Mouse (Mus musculus) adrenal gland, adult 18-20 months (tissue): ENCODE measurements around the gene Akt1s1. TPM values are rescaled to one million over a fixed set of nuclear protein-coding genes. Genes with fewer than 3 reads are reported as not detected.

Source experiments
- DNase-seq, 2 experiments: peaks; one replicate each; pipeline ENCODE4 v3.0.0; 2021 to 2022; ENCODE audit warnings: low spot score in 2 of 2
- microRNA-seq, 2 experiments: library from miRNA; unstranded; fragments of <30 nt; microRNA quantifications; one replicate each; pipeline ENCODE4 v1.2.0; 2021; ENCODE audit warnings: borderline number of aligned reads in 2 of 2
- total RNA-seq, 2 experiments: library from RNA; stranded (reverse); gene quantifications; 1 replicate in 1 of 2; 2 replicates in 1 of 2; pipeline ENCODE4 v1.2.3; 2021

Gene Akt1s1
- total RNA-seq, 2 experiments from 2014 or later: 86.3 to 128 TPM

DNA sequence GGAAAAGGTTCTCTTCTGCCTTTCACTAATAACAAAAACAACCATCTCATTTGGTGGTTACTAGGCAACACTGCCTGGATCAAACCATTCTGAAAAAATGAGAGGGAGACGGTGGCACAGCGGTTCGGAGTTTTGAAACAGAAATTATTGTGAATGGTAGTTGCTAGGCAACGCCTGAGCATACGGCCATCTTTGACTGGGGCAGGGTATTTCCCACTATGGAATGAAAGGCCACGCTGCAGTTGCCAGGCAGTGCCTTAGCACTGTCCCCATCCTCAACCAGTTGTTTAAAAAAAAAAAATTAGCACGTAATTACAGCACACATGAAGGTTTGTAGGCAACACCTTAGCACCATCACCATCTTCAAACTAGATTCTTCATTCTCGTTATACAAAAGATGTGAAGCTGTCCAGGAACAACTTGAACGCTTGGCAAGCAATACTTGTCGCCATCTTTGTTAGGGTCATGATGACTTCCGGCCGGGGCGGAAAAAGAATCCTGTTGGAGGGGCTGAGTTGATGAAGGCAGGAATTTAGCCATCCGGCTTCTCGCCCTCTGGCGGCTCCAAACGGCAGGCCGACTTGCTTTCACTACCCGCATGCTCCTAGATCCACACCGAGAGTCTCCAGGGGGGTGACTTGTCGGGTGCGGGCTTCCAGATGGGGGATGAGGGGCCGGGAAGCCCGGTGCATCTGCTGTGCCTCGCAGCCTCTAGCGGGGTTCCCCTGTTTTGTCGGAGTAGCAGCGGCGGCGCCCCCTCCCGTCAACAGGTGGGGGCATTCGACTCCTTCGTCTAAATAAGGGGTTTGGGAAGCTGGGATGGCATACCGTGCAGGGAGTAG lies 47.0 kb downstream of the Akt1s1 start, which contains the start of gene Fuz:
Gene Fuz, plus strand, starts transcription at position 487 of the 842 bp plus-strand sequence.
- DNase-seq: peak; percentile 79 to 80

DNA sequence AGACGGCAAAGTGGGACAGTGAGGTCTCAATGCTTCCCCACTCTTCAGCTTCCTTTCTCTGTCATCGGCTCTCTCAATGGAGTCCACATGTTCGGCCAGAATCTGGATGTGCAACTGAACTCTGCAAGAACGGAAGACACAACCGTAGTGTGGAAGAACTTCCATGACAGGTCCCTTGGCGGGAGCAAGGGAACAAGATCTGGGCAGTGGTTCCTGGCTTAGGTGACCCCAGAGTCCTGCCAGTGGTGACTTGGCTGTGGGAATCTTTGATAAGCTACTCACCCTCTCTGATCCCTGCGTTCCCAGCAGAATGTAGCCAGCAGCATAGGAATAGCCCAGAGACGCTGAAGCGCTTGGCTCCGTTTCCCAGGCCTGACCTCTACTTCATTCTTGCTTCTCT lies 47.7 kb downstream of the Akt1s1 start:
- DNase-seq: no peak

DNA sequence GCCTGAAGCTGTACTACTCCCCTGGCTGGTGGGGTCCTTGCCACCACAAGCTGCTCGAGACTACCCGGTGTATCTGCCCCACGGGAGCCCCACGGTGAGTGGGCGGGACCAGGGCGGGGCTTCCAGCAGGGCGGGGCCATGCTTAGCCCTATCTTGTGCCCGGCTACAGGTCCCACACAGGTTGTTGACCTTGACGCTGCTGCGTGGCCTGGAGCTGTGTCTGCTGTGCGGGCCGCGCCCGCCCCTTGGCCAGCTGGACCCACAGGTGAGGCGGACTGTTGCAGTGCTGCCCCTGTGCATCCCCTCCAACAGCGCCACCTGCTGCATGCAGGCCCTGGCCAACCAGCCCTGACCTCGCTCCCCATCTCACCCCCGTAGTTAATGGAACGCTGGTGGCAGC lies 49.8 kb downstream of the Akt1s1 start:
- DNase-seq: peak in 1 of 2 experiments; percentile 45

DNA sequence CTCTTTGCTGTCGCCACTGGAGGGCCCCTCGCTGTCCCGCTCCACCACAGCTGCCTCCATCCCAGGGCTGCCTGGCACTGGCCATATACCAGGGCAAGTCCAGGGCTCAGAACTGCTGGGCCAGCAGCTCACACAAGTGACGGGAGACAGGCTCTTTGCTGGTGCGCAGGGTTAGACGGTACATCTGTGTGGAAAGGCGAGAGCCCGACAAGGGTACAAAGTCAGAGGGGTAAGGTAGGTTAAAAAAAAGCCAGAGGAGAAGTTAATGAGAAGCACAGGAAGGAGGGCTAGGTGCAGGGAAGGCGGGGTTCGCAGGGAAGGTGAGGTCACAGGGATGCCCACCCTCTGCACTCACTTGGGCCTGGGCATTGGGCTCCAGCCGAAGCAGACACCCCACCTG lies 51.8 kb downstream of the Akt1s1 start:
- DNase-seq: no peak

DNA sequence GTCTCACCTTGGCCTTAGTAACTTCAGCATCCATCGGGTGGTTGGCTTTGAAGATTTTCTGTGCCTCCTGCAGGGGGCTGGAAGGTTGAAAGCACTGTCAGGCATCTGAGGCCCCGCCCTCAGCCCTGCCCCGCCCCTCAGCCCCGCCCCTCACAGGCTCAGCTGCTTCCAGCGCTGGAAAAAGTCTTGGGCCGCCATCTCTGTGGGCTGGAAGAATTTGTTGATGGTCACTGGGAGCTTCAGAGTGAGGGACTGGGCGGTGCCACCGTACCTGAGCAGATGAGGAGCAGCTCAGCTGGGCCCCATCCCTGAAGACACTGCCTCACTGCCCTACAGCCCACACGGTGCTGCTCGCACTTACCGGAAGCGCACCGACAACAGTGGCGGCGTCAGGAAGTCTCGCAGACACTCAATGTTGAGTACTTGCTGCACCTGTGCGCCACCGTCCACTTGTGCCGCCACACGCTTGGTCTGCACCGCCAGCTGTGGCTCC lies 52.5 kb downstream of the Akt1s1 start:
- DNase-seq: no peak

Small RNA genes within 50 kb of the gene (microRNA-seq; reads per million reads assigned to microRNA genes)
- 0 reads per million in 2 experiments for gene Mir707

Other genes with a start within 250 kb of the Akt1s1 start
- gene Myh14, start 178.1 kb upstream of the Akt1s1 start, total RNA-seq: 1 to 10 TPM; 5.5 to 6.6 TPM
- gene Izumo2, start 140.2 kb upstream of the Akt1s1 start, total RNA-seq: not detected
- 10 to 100 TPM; 40.4 to 42.1 TPM for gene Vrk3, start 100.6 kb upstream of the Akt1s1 start, total RNA-seq
- gene Zfp473, start 97.9 kb upstream of the Akt1s1 start, total RNA-seq: under 1 TPM; 0.30 to 0.51 TPM
- 10 to 100 TPM; 48.5 to 52.7 TPM for gene Nup62, start 32.9 kb upstream of the Akt1s1 start, total RNA-seq
- 1 to 10 TPM; 1.6 to 2.6 TPM for gene Il4i1, start 32.6 kb upstream of the Akt1s1 start, total RNA-seq
- 100 to 1,000 TPM; 136 to 217 TPM for gene Atf5, start 32.3 kb upstream of the Akt1s1 start, total RNA-seq
- 10 to 100 TPM; 48.1 to 60.2 TPM for gene Tbc1d17, start 88 bp downstream of the Akt1s1 start, total RNA-seq
- 10 to 100 TPM; 33.8 to 40.8 TPM for gene Pnkp, start 8.1 kb downstream of the Akt1s1 start, total RNA-seq
- 100 to 1,000 TPM; 232 to 253 TPM for gene Ptov1, start 20.8 kb downstream of the Akt1s1 start, total RNA-seq
- 10 to 100 TPM; 75.2 to 90.9 TPM for gene Med25, start 43.7 kb downstream of the Akt1s1 start, total RNA-seq
- 10 to 100 TPM; 24.1 to 28.3 TPM for gene Fuz, start 47.1 kb downstream of the Akt1s1 start, total RNA-seq
- 10 to 100 TPM; 81.7 to 97.4 TPM for gene Ap2a1, start 80.5 kb downstream of the Akt1s1 start, total RNA-seq
- gene Tsks, start 94.2 kb downstream of the Akt1s1 start, total RNA-seq: not detected
- 10 to 100 TPM in 1 of 2 experiments, 1 to 10 TPM in 1; 9.3 to 12.8 TPM for gene Cpt1c, start 125.9 kb downstream of the Akt1s1 start, total RNA-seq
- gene Prmt1, start 137.6 kb downstream of the Akt1s1 start, total RNA-seq: 100 to 1,000 TPM; 203 to 216 TPM
- gene Irf3, start 148.7 kb downstream of the Akt1s1 start, total RNA-seq: 100 to 1,000 TPM; 128 to 131 TPM
- 10 to 100 TPM; 13.9 to 14.2 TPM for gene Bcl2l12, start 149.7 kb downstream of the Akt1s1 start, total RNA-seq
- 10 to 100 TPM; 75.1 to 85.9 TPM for gene Scaf1, start 167.4 kb downstream of the Akt1s1 start, total RNA-seq
- 100 to 1,000 TPM in 1 of 2 experiments, 10 to 100 TPM in 1; 86.9 to 106 TPM for gene Rras, start 169.0 kb downstream of the Akt1s1 start, total RNA-seq
- gene Prr12, start 203.9 kb downstream of the Akt1s1 start, total RNA-seq: 10 to 100 TPM; 30.8 to 45.3 TPM
- 10 to 100 TPM; 44.3 to 46.8 TPM for gene Nosip, start 213.4 kb downstream of the Akt1s1 start, total RNA-seq
- gene Prrg2, start 213.7 kb downstream of the Akt1s1 start, total RNA-seq: 10 to 100 TPM; 14.9 to 28.3 TPM
- 10 to 100 TPM; 32.0 to 36.4 TPM for gene Rcn3, start 243.2 kb downstream of the Akt1s1 start, total RNA-seq